Mouse (Mus musculus) kidney, adult 2 months (tissue): ENCODE results near the gene Tipin.

Source experiments
- CTCF ChIP-seq: fragments of 200-500 bp; conservative IDR thresholded peaks from 2 replicates; pipeline ENCODE4 v1.5.1; 2011; ENCODE audit warnings: low read depth, mild to moderate bottlenecking, control low read depth, low read length, moderate library complexity, mixed read lengths; ENCODE audit not compliant: insufficient read depth, insufficient read length
- POLR2A ChIP-seq: fragments of 200-500 bp; IDR thresholded peaks from one replicate; pipeline ENCODE4 v1.6.1; 2011; ENCODE audit warnings: low read depth, low read length, control low read depth

GRCm38 (mm10) chr9:64273757-64274156, 7.6 kb upstream of the Tipin start:
- TF ChIP-seq CTCF: no peak
- no peak for TF ChIP-seq POLR2A
